Mouse (Mus musculus): ENCODE data around the gene Lix1.

- TF ChIP-seq CTCF (IDR thresholded peaks at IDR 0.05; ENCODE audit: low read depth, low read length) (no peak), POLR2A (IDR thresholded peaks at IDR 0.05; ENCODE audit: borderline replicate concordance, low read depth, low read length) (no peak)
Observed at GRCm38 (mm10) chr17:17446683-17447082, 44.2 kb downstream of the Lix1 start.
